Mouse (Mus musculus) olfactory bulb, adult 2 months (tissue): ENCODE results near the gene Prep.

Experiments
- CTCF ChIP-seq: fragments of 200-500 bp; IDR thresholded peaks from 2 replicates; pipeline ENCODE4 v1.5.1; 2012; ENCODE audit warnings: low read depth, mild to moderate bottlenecking, low read length, moderate library complexity; ENCODE audit not compliant: insufficient read depth
- POLR2A ChIP-seq: fragments of 200-500 bp; IDR thresholded peaks from 2 replicates; pipeline ENCODE4 v1.6.1; 2012; ENCODE audit warnings: mild to moderate bottlenecking, low read depth, low read length, moderate library complexity; ENCODE audit not compliant: insufficient read depth

DNA sequence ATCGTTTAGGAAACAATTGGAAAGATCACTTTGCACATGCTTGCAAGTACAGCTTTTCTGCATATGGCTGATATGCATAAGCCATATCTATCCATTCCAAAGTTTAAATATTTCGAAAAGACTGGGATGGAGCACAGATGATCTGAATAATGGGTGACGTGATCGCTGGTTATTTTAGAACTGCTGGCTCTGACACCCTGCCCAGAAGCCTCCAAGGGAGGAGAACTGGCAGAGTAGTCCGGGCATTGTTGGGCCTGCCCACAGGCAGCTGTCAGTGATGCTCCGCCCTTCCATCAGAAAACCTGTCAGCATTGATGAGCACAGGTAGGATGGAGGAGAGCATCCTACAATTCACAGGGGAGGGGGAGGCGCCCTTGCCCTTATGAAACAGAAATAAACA is 69.8 kb downstream of the Prep start:
- TF ChIP-seq CTCF (no peak), POLR2A (no peak)
